Mouse (Mus musculus) midbrain, embryonic 10.5 days (tissue): Measurements from ENCODE around the gene Gm21812. TPM values are rescaled to one million over a fixed set of nuclear protein-coding genes. Genes with fewer than 3 reads are reported as not detected.
"Not testable (repeated sequence)": the region's sequence is repeated elsewhere in the genome, so short reads cannot be mapped to it uniquely, and the experiment has no call there.

Source experiments
- DNase-seq: peaks from one replicate; pipeline ENCODE4 v3.0.0-alpha.2; 2017; ENCODE audit warnings: low spot score
- H3K27ac ChIP-seq: fragments of 300-500 bp; sonication (generic); replicated peaks from 2 replicates; pipeline ENCODE4 v1.5.1; 2016; ENCODE audit warnings: mild to moderate bottlenecking
- H3K27me3 ChIP-seq: fragments of 300-500 bp; sonication (generic); 2 replicates; pipeline ENCODE4 v1.6.1; 2016; ENCODE audit warnings: low read depth, mild to moderate bottlenecking; ENCODE audit not compliant: poor library complexity, severe bottlenecking
- H3K36me3 ChIP-seq: fragments of 300-500 bp; sonication (generic); 2 replicates; pipeline ENCODE4 v1.6.1; 2016; ENCODE audit warnings: mild to moderate bottlenecking, moderate library complexity
- H3K4me1 ChIP-seq: fragments of 300-500 bp; sonication (generic); 2 replicates; pipeline ENCODE4 v1.6.1; 2016
- H3K4me3 ChIP-seq: fragments of 300-500 bp; sonication (generic); 2 replicates; pipeline ENCODE4 v1.5.1; 2016; ENCODE audit warnings: mild to moderate bottlenecking, moderate library complexity
- H3K9me3 ChIP-seq: fragments of 300-500 bp; sonication (generic); replicated peaks from 2 replicates; pipeline ENCODE4 v1.6.1; 2016; ENCODE audit warnings: mild to moderate bottlenecking
- WGBS: fragments of 180-500 bp; shearing (Covaris S2); methylation state at CpG from one replicate; pipeline ENCODE4 v1.1.7; 2016; 5-methylcytosine and 5-hydroxymethylcytosine counted together
- polyA plus RNA-seq: library from polyadenylated mRNA; unstranded; fragments of >200 nt; fragmentation: Nextera tagmentation; extraction: Ambion mirVana; gene quantifications from 2 replicates; pipeline ENCODE4 v1.2.1, GENCODE M21; 2016

The Gm21812 gene
- not detected in 2 replicates for polyA plus RNA-seq

- WGBS, result no CpG with 5 or more reads among the region's 4 CpGs
Observed at GRCm38 (mm10) chrY:9347084-9347483, at the start of gene Gm21812. Gene Gm21812 (minus strand): TSS chrY:9347184.

More at GRCm38 (mm10) chrY:9347084-9347483, at the start of gene Gm21812:
- not testable (repeated sequence) for H3K36me3 ChIP-seq, H3K27me3 ChIP-seq, H3K27ac ChIP-seq, H3K4me3 ChIP-seq, H3K4me1 ChIP-seq, H3K9me3 ChIP-seq, DNase-seq

Other genes starting within 250 kb of the Gm21812 start
- gene Gm21292, start 213.3 kb downstream of the Gm21812 start, polyA plus RNA-seq, result not detected in 2 replicates
- not detected in 2 replicates for gene Gm21721, start 145.0 kb downstream of the Gm21812 start, polyA plus RNA-seq
- not detected in 2 replicates for gene Gm21874, start 69.0 kb upstream of the Gm21812 start, polyA plus RNA-seq